Mouse (Mus musculus): ENCODE measurements at regions not wholly inside any gene's neighbourhood (a gene's known extent, or its start where the extent isn't known, plus 50 kb on each side); places are given as distances from the start of the nearest gene placed in this dataset.
"Not testable (repeated sequence)": the region's sequence is repeated elsewhere in the genome, so short reads cannot be mapped to it uniquely, and the experiment has no call there.

DNA sequence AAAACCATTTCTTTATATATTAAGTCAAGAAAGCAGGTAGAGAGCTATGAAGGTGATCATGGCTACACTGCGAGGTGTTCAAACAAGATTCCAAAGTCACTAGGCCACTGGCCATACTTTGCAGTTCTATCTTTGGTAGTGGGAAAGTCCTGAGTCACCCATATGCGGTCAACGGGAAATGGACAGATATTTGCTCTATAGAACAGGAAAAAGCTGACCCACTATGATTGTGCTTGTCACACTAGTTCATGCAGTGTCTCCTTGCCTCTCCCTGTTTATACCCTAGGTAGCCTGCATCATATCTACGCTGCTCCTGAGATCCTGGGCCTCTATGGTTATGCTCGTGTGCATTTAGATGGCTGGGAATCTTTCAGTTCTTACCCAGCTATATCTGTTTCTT is 188.9 kb upstream of the Pfkp start:
- DNase-seq = no peak

DNA sequence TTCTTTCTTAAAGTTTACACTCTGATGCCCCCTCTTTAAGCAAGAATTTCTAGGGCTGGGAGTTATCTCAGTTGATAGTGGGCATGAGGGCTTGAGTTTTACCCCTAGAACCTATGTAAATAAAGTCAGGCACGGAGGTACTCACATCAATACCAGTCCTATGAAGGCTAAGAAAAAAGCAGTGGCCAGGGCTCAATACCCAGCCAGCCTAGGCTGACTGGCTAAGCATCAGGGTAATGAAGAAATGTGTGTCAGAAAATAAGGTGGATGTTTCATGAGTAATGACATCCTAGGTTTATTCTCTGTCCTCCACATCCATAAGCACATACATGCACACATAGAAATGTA is 188.5 kb upstream of the Pfkp start:
- no peak for DNase-seq

DNA sequence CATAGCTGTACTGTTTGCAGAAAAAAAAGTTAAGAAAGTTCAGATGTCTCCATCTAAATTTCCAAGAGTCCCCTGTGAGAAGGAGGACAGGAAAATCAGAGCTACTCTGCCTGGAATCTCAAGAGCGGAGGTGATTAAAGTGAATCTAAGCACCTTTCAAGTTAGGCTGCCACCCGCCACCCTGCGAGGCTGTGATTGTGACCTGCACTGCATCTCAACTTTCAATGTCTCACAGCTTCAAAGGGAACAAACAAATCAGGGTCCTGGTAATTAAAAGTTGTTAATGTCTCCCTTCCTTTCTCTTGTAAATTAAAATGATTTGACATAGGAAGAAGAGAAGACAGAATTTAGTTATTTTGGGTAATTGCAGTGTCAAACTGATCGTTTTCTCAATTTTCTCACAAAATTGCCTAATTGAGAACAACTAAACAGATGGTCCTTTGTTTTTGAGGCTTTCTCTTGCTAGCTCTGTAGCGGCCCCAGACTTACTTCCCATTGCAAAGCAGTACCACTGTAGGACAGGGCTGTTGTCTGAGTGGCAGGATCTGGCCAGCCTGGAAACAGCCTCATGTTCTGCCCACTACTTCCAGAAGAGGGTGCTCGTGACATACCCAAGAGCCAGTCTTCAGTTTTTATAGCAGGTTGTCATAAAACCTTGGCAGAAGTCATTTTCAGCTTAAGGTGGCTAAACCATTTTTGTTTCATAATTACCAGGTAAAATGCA is 187.9 kb upstream of the Pfkp start:
- peak; percentile 37 to 53 for DNase-seq

DNA sequence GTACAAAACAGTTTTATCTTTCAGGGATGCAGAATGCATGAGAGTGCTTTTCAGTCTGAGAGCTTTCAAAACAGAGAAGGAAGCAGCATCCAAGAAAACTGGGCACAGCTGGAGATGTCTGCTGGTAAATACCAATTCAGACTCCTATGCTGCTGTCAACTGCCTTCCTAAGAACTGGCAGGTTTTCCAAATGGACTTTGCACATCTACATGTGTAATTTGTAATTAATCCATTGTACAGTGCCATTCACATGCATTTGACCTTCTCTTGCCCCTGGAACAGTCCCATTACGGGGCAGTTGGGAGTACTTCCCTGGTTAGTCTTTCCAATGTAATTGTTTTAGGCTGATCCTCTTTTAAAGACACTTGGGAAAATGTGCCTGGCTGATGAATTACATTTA is 181.3 kb upstream of the Pfkp start:
- no peak for DNase-seq

DNA sequence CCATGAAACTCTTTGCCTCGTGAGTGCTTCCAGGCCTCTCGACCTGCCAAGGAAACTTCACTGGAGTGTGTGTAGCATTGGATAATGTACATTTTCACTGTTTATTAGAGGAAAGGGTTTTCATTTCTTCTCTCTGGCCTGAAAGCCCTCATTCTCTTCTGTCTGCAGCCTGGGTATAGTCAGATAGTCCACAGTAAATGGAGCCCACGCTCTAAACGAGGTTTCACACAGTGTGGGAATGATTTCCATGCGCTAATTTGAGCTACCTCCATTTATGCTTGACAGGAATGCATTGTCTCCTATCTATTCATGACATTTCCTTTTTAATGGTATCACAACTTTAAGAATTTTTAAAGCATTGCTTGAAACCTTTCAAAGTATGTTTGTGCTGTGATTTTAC is 180.8 kb upstream of the Pfkp start:
- no peak for DNase-seq

DNA sequence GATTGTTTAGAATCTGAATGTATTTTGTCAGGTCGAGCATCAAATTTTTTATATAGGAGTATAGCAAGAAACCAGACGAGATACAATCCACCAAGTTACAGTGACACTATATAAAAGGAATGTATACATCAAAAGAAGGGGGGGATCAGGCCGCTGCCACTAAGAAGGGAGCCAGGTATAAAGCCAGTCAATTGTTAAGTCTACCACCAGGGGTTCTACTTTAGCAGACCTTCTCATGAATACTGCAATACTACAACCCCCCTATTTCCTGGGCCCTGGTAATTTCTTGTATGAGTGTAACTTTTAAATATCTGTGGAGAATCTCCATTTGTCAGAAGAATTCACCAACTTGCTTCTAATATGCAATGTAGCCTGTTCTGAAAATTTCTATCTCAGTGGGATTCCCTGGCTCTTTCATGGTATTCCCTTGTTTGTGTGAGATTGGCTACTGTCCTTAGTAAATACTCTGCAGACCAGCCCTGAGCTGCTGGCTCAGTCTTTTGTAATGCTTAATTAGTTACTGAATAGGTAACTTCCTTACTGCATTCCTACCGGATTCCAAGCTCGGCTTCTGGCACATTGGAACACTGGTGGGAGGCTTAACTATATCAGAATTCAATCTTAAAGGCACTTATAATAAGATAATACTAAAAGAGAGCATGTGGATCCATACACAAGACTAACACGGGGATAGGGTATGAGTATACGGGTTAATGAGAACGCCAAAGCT is 180.2 kb upstream of the Pfkp start:
- not testable (repeated sequence) for DNase-seq

DNA sequence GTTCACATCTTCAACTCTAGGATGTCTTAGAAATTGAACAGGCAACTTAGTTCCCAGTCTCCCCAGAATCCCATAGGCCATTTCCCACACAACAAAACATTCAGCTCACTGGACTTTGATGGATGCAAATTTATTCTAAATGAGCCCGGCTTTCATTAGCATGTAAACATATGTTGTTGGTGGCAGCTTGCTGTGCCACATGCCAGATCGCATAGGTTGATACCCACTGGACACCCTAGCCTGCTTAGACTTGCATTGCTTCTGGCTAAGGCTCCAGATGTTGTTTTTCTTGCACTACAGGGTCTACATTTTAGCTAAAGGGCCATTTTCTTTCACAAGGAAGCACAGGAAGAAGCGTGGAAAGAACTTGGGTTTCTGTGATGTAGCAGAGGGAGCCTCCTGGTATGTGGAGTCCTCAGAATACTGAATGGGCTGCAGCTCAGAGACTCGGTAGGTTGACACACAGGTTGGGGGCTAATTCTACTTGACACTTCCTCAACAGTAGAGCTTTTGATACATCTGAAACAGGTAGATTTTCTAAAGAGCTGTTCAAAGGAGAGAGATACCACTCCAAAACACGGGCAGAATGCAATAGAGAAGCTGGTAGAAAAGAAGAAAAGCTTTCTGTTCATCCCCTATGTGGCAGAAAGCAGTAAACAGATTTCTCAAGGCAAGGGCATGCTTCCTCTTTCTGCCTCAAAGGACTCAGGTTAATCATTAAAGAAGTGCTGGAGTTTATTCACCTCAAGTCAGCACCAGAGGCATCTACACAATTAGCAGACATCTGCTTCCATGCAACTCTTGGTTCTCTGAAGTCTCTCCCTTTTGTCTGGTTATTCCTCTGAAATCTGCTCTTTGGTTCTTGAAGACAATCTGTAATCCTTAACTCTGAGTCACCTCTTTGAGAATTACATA is 153.9 kb upstream of the Pfkp start:
- no peak for DNase-seq

DNA sequence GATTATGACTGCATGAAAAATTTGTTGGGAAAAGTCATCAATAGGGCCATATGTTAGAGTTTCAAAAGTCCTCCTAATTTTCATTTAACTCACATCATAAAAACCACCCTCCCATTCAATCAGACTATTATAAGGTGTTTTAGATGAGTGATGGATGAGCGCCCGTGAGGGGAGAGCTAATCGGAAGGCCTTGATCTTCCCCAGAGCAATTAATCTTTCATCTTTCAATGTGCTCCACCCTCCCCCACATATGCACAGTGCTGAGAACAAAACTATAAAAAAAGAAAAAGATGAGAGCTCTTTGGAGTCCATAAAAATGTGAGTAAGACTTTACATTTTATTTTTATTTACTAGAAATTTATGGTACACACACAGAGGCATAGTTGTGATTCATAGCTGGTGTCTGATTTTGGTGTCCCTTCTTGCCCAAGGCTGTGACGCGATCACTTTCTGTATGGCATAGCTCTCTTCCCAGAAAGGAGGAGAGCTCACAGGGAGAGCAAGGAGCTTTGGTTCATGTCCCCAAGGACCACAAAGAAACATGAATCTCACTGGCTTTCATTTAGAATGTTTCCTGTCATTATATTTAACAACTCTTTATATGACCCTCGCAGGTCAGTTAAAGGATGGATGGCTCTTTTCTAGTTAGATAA is 119.5 kb upstream of the Pfkp start:
- DNase-seq = no peak

DNA sequence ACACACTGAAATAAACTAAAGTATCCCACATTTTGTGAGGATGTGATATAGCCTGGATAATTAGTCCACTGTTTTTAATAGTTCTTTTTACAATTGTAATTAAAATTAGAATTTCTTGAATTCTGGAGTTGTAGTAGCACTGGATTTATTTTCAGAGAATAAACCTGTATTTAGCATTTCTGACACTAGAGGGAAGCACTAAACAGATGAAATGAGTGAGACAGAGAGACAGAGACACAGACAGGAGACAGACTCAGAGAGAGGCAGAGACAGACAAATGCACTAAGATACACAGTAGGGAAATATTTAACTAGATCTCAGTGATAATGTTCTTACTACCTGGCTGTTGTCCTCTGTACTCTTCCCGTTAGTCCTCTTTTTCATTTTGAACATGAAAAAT is 108.6 kb upstream of the Pfkp start:
- DNase-seq = no peak

DNA sequence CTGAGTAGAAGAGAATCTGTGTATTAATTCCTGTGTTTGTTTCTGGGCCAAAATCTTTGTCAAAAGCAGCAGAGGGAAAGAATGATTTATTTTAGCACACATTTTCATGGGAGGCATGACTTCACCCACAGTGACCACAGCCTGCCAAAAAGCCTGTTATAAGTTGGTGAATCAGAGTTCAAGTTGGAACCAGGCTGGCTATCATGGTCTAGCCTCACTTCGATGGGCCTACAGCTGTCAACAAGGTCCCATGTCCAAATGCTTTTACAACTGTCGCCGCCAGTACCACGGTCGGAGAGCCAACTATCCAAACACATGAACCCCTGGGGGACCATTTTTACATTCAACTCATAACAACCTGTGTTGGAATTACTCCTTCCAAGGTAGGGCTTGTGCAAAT is 103.0 kb upstream of the Pfkp start:
- DNase-seq = no peak

DNA sequence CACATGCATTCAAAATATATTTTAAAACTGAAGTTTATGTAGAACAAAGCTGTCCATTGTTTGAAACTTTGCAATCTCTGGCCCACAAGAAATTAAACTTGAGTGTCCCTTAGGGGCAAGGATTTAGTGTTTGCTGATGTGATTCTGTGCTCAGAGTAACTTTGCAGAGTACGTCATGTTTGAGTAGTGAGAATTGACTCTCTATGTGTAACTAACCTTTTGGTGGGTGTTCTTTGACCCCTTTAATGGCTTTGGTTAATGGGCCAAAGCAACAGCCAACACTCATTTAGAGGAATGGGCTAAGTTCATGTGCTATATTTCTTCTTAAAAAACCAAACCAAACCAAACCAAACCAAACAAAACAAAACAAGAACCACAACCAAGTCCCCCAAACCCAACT is 102.6 kb upstream of the Pfkp start:
- DNase-seq = no peak

DNA sequence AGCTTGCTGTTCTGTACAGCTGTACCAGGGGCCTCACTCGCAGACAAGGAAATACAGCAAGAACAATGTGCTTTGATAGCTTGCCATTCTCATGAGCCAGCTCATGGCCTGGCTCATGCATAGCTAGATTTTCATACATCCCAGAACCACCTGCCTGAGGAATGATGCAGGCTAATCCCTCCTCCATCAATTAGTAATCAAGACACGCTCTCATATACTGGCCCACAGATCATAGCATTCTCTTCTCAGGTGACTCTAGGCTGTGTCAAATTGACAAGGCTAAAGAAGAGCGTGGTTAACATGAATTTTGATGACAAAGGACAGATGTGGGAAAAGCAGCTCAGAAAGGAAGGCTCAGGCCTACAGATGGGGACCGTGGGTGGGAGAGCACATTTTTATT is 93.3 kb upstream of the Pfkp start:
- DNase-seq = no peak

DNA sequence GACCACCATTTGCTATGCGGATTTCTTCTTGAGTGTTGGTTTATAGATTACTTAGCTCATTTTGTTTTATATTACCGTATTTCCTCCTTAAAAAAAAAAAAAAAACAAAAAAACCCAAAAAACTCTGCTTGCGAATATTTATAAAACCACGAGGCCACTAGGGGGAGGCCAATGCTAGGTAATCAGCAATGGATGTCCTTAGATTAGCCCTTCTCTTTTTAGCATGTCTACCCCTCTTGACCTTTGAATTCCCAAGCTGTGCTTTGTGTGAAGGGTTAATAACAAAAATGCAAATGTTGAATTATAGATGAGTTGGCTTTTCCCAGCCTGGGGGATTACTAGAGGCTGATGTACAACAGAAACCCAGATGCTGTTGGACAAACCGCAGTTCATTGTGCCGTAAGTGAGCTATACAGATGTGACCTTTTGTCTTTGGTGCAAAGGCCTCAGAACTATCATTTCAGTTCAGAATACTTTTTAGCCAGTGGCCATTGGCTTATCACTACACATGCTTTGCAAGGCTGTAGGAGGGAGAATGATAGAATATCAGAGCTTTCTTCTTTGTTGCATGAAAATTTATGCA is 88.5 kb upstream of the Pfkp start:
- no peak for DNase-seq
